Mouse (Mus musculus) skeletal muscle tissue, postnatal 0 days (tissue): ENCODE data around the gene Fgfr2. TPM values are rescaled to one million over a fixed set of nuclear protein-coding genes. Genes with fewer than 3 reads are reported as not detected.

Experiments used
- polyA plus RNA-seq: library from polyadenylated mRNA; unstranded; fragments of >200 nt; fragmentation: Nextera tagmentation; extraction: Ambion mirVana; gene quantifications from 2 replicates; pipeline ENCODE4 v1.2.1, GENCODE M21; 2015

Fgfr2 gene
- polyA plus RNA-seq, result 2.1 and 5.5 TPM in 2 replicates

DNA sequence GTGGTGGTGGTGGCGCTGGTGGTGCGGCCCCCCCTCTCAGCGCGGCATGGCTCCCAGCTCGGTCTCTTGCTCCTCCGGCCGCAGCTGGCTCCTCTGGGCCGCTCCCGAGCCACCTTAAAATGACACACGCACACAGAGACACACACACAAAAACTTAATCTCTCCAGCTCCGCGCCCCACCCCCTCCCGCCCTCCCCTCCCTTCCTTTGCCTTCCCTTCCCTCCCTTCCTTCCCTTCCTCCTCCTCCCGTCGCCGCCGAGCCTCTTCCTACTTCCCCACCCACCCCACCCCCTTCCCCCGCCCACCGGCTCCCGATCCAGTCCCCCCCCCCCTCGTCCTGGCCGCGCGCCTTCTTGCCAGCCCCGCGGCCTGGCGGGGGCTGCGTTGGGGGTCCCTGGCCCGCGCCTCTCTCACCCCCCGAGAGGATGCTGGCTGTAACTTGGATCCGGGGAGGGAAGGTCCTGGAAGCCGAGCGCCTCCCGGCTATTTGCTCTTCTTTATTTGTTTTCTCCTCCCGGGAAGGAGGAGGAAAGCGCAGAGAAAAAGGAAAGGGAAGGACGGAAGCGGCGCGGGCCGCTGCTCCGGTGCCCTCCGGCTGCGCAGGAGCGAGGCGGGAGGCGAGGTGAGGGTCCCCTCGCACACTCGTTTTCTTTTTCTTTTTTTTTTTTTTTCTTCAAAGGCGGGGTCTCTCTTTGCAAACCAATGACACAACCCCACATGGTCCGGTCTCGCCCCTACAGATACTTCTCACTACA is at the start of gene Fgfr2:
Gene Fgfr2, minus strand, starts transcription at position 107 of the 755 bp plus-strand sequence.

GRCm38 (mm10) chr7:133123999-133124700 is 1.0 kb upstream of the Fgfr2 start, which contains the start of gene Ctbp2:
Gene Ctbp2 (minus strand): TSS chr7:133124354.

GRCm38 (mm10) chr7:132930850-132931559 is 192.1 kb downstream of the Fgfr2 start, which contains the start of gene Zranb1:
Gene Zranb1 (plus strand): TSS chr7:132931142.

DNA sequence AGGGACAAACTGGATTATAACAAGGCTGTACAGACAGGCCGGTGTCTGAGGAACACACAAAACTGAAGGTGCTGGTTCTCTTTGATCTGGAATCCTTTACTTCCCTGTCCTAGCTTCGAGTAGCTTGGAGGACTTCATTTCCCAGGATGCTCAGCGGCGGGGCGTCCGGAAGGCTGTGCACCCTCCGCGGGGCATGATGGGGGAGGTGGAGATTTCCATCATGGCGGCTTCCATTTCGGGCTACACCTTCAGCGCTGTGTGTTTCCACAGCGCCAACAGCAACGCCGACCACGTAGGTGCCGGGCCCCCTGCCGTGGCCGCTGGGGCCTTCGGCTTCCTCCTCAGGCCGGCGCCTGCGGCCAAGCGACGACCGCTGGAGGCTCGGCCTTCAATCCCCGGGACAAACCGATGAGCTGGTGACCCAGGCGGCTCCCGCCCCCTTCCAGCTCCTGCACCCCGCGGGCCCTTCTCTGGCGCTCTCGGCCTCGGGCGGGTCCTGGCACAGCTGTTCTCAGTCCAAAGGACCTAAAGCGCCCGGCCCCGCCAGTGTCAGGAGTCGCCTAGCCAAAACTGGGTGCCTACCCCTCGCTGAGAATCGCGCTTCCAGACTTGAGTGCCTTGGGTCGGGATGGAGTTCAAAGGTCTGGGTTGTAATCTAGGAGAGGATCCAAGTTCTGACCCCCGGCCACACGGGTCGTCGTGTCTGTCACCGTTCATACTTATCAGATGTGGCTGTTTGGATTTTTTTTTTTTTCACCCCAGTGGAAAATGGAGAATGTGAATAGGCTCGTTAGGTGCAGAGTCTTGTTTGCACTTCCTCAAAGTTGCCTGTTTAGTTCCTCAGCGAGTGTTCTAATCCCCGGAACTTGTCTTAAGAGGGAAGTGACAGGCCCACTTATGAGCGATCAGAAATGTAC is 263.9 kb downstream of the Fgfr2 start, which contains the start of gene Abraxas2:
Gene Abraxas2, plus strand, starts transcription at position 184 of the 917 bp plus-strand sequence.

GRCm38 (mm10) chr7:132852173-132852844 is 270.8 kb downstream of the Fgfr2 start, which contains the start of gene Eef1akmt2:
Gene Eef1akmt2 (minus strand): TSS chr7:132852673.

GRCm38 (mm10) chr7:132813416-132814088 is 309.6 kb downstream of the Fgfr2 start, which contains the start of gene Fam53b:
Gene Fam53b (minus strand): TSS chr7:132813886.

DNA sequence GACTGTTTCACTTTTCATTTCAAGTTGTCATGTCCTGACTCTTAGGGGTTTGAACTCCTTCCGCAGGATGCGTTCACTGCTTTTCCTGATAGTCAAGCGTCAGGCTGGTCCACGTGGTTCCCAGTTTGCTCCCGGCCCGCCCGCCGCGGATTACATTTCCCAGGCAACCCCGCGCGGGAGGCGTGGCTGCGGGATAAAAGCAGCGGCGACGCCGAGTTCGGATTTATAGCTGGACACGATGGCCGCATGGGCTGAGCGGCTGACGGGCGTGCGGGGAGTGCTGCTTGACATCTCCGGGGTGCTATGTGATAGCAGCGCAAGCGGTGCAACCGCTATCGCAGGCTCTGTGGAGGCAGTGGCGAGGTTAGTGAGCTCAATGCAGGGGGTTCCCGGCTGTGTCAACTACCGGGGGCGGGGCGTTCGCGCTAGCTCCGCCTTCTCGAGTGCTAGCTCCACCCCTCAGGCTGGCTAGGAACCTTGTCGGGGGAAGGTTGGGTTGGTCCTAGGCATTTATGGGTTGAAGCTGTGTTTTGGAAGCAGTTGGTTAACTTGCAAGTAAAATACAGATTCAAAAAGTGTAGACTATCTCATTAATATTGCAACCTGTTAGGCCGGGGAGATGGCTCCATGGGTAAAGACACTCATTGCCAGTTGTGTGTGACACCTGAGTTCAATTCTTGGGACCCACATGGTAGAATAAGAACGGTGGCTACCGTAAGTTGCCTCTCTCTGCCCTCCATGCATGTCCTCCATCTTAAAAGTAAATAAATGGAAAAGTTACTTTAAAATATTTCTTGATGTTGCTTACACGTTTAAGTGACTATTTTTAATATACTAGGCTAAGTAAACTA is 512.5 kb downstream of the Fgfr2 start, which contains the start of gene Lhpp:
Gene Lhpp, plus strand, starts transcription at position 171 of the 851 bp plus-strand sequence.

DNA sequence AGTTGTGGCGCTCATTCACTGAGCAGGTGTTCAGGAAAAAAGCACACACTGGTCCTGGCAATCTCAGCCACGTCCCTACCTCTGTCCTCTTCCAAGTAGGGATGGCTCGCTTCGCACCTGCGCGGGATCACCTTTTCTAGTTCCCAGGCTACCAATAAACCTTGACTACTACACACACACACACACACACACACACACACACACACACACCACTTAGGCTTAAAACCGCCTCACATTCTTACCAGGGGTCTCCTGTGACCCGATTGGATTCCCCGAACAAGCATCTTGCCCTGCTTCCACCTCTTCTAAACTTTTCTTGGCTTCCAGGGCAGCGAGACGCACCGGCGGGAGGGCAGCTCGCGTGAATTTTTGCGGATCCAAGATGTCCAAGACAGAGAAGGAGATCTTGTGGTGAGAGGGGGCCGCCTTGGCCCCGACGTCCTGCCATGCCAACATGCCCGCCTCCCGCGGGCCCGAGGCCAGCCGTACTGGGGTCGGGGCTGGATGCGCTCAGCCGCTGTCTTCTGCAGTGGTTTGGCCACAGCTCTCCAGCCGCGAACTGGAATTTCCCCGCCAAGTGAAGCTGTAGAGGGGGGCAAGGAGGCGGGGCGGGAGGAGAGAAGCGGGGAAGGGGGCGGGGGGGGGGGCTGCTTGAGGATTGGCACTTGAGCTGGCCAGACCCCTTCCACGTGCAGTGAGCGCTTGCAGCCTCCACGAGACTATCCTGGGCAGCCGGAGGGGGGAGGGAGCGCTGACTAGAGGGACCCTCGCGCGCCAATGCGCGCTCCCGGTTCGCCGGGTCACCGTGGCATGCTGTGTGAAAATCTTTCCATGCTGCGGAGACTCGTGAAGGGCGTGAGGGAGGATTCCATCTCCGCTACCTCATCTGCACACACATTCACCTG is 523.8 kb downstream of the Fgfr2 start, which contains the start of gene Nkx1-2:
Gene Nkx1-2, minus strand, starts transcription at position 567 of the 905 bp plus-strand sequence.

GRCm38 (mm10) chr7:132576116-132576650 is 547.0 kb downstream of the Fgfr2 start, which contains the start of gene Oat:
Gene Oat (minus strand): TSS chr7:132576398.

GRCm38 (mm10) chr7:132317036-132317541 is 806.1 kb downstream of the Fgfr2 start, which contains the start of gene Chst15:
Gene Chst15 (minus strand): TSS chr7:132317228.

GRCm38 (mm10) chr7:132154368-132154961 is 968.7 kb downstream of the Fgfr2 start, which contains the start of gene Cpxm2:
Gene Cpxm2 (minus strand): TSS chr7:132154739.

GRCm38 (mm10) chr7:131966023-131966915 is 1156.9 kb downstream of the Fgfr2 start, which contains the start of gene Gpr26:
Gene Gpr26 (plus strand): TSS chr7:131966460.

GRCm38 (mm10) chr7:131559986-131560696 is 1563.0 kb downstream of the Fgfr2 start, which contains the start of gene Bub3:
Gene Bub3 (plus strand): TSS chr7:131560222.

GRCm38 (mm10) chr7:131548473-131548872 is 1574.7 kb downstream of the Fgfr2 start, which contains the start of gene Hmx2:
Gene Hmx2 (plus strand): TSS chr7:131548773.

